Mouse (Mus musculus): Measurements from ENCODE around the gene Anxa6. TPM values are rescaled to one million over a fixed set of nuclear protein-coding genes. Genes with fewer than 3 reads are reported as not detected.
A peak's percentile ranks its signal among the peaks of the same experiment; 100 is the strongest.

Anxa6 gene
- polyA plus RNA-seq, 1 experiment from 2014 or later = 42.3 TPM

GRCm38 (mm10) chr11:54977385-54977937 is 55.8 kb downstream of the Anxa6 start:
- Histone ChIP-seq H3K27ac (ENCODE audit: low read depth, low read length) (no peak overlapping the region), H3K4me1 (ENCODE audit: control insufficient read depth, insufficient read depth, low read length) (no peaks in the 10 kb centered on the region), H3K9ac (replicated peaks; ENCODE audit: low read depth, low read length) (no peak overlapping the region), H3K4me3 (ENCODE audit: low read depth, low read length) (no peak overlapping the region), H3K9me3 (ENCODE audit: control insufficient read depth, low read length) (no peaks in the 10 kb centered on the region), H3K36me3 (ENCODE audit: control insufficient read depth, insufficient read depth, low read length) (no peaks in the 10 kb centered on the region), H3K4me2 (ENCODE audit: low read depth, low read length) (no peak overlapping the region), H3K27me3 (ENCODE audit: control insufficient read depth, insufficient read depth, low read length) (no peaks in the 10 kb centered on the region)
- WGBS = 55% methylated on average over 6 of the region's 6 CpGs
- ATAC-seq (ENCODE audit: low read depth) = no peak

GRCm38 (mm10) chr11:54976351-54976750 is 56.9 kb downstream of the Anxa6 start:
- 100% methylated on average over 2 of the region's 2 CpGs for WGBS
- H3K27me3 ChIP-seq (ENCODE audit: control insufficient read depth, insufficient read depth, low read length) = no peaks in the 10 kb centered on the region
- H3K4me1 ChIP-seq (ENCODE audit: control insufficient read depth, insufficient read depth, low read length) = no peaks in the 10 kb centered on the region
- H3K9ac ChIP-seq (replicated peaks; ENCODE audit: low read depth, low read length) = no peak overlapping the region
- H3K27ac ChIP-seq (ENCODE audit: low read depth, low read length) = no peak overlapping the region
- no peak for ATAC-seq (ENCODE audit: low read depth)
- H3K36me3 ChIP-seq (ENCODE audit: control insufficient read depth, insufficient read depth, low read length) = no peaks in the 10 kb centered on the region
- no peak overlapping the region for H3K4me3 ChIP-seq (ENCODE audit: low read depth, low read length)
- H3K9me3 ChIP-seq (ENCODE audit: control insufficient read depth, low read length) = no peaks in the 10 kb centered on the region
- H3K4me2 ChIP-seq (ENCODE audit: low read depth, low read length) = no peak overlapping the region

GRCm38 (mm10) chr11:54975756-54976155 is 57.5 kb downstream of the Anxa6 start:
- Histone ChIP-seq H3K4me2 (ENCODE audit: low read depth, low read length) (no peak overlapping the region), H3K4me1 (ENCODE audit: control insufficient read depth, insufficient read depth, low read length) (no peaks in the 10 kb centered on the region), H3K9me3 (ENCODE audit: control insufficient read depth, low read length) (no peaks in the 10 kb centered on the region), H3K27ac (ENCODE audit: low read depth, low read length) (no peak overlapping the region), H3K36me3 (ENCODE audit: control insufficient read depth, insufficient read depth, low read length) (no peaks in the 10 kb centered on the region), H3K4me3 (ENCODE audit: low read depth, low read length) (no peak overlapping the region), H3K27me3 (ENCODE audit: control insufficient read depth, insufficient read depth, low read length) (no peaks in the 10 kb centered on the region), H3K9ac (replicated peaks; ENCODE audit: low read depth, low read length) (no peak overlapping the region)
- ATAC-seq (ENCODE audit: low read depth) = no peak
- WGBS = 94% methylated on average over 2 of the region's 2 CpGs

GRCm38 (mm10) chr11:54975340-54975739 is 57.9 kb downstream of the Anxa6 start:
- no peak overlapping the region for H3K9ac ChIP-seq (replicated peaks; ENCODE audit: low read depth, low read length)
- ATAC-seq (ENCODE audit: low read depth) = no peak
- no peak overlapping the region for H3K4me2 ChIP-seq (ENCODE audit: low read depth, low read length)
- no peaks in the 10 kb centered on the region for H3K36me3 ChIP-seq (ENCODE audit: control insufficient read depth, insufficient read depth, low read length)
- no peak overlapping the region for H3K27ac ChIP-seq (ENCODE audit: low read depth, low read length)
- H3K4me1 ChIP-seq (ENCODE audit: control insufficient read depth, insufficient read depth, low read length) = no peaks in the 10 kb centered on the region
- WGBS = 86% methylated on average over 5 of the region's 5 CpGs
- no peak overlapping the region for H3K4me3 ChIP-seq (ENCODE audit: low read depth, low read length)
- H3K9me3 ChIP-seq (ENCODE audit: control insufficient read depth, low read length) = no peaks in the 10 kb centered on the region
- no peaks in the 10 kb centered on the region for H3K27me3 ChIP-seq (ENCODE audit: control insufficient read depth, insufficient read depth, low read length)

GRCm38 (mm10) chr11:54974639-54975038 is 58.6 kb downstream of the Anxa6 start:
- no peaks in the 10 kb centered on the region for H3K27me3 ChIP-seq (ENCODE audit: control insufficient read depth, insufficient read depth, low read length)
- H3K36me3 ChIP-seq (ENCODE audit: control insufficient read depth, insufficient read depth, low read length) = no peaks in the 10 kb centered on the region
- H3K4me1 ChIP-seq (ENCODE audit: control insufficient read depth, insufficient read depth, low read length) = no peaks in the 10 kb centered on the region
- no peaks in the 10 kb centered on the region for H3K9me3 ChIP-seq (ENCODE audit: control insufficient read depth, low read length)
- 90% methylated on average over 4 of the region's 4 CpGs for WGBS
- no peak overlapping the region for H3K4me2 ChIP-seq (ENCODE audit: low read depth, low read length)
- no peak overlapping the region for H3K27ac ChIP-seq (ENCODE audit: low read depth, low read length)
- H3K4me3 ChIP-seq (ENCODE audit: low read depth, low read length) = no peak overlapping the region
- H3K9ac ChIP-seq (replicated peaks; ENCODE audit: low read depth, low read length) = no peak overlapping the region
- ATAC-seq (ENCODE audit: low read depth) = no peak

GRCm38 (mm10) chr11:54973481-54974212 is 59.6 kb downstream of the Anxa6 start:
- Histone ChIP-seq H3K36me3 (ENCODE audit: control insufficient read depth, insufficient read depth, low read length) (no peaks in the 10 kb centered on the region), H3K4me1 (ENCODE audit: control insufficient read depth, insufficient read depth, low read length) (no peaks in the 10 kb centered on the region), H3K4me2 (ENCODE audit: low read depth, low read length) (no peak overlapping the region), H3K27me3 (ENCODE audit: control insufficient read depth, insufficient read depth, low read length) (no peaks in the 10 kb centered on the region), H3K9me3 (ENCODE audit: control insufficient read depth, low read length) (no peaks in the 10 kb centered on the region), H3K4me3 (ENCODE audit: low read depth, low read length) (no peak overlapping the region), H3K9ac (replicated peaks; ENCODE audit: low read depth, low read length) (no peak overlapping the region), H3K27ac (ENCODE audit: low read depth, low read length) (no peak overlapping the region)
- 57% methylated on average over 8 of the region's 8 CpGs for WGBS
- ATAC-seq (ENCODE audit: low read depth) = peak; percentile 54

- no peak for ATAC-seq (ENCODE audit: low read depth)
- Histone ChIP-seq H3K9me3 (ENCODE audit: control insufficient read depth, low read length) (no peaks in the 10 kb centered on the region), H3K27ac (ENCODE audit: low read depth, low read length) (no peak overlapping the region), H3K27me3 (ENCODE audit: control insufficient read depth, insufficient read depth, low read length) (no peaks in the 10 kb centered on the region), H3K4me1 (ENCODE audit: control insufficient read depth, insufficient read depth, low read length) (no peaks in the 10 kb centered on the region), H3K36me3 (ENCODE audit: control insufficient read depth, insufficient read depth, low read length) (no peaks in the 10 kb centered on the region), H3K9ac (replicated peaks; ENCODE audit: low read depth, low read length) (no peak overlapping the region), H3K4me2 (ENCODE audit: low read depth, low read length) (no peak overlapping the region), H3K4me3 (ENCODE audit: low read depth, low read length) (no peak overlapping the region)
- WGBS = 59% methylated on average over 5 of the region's 6 CpGs
Measured at GRCm38 (mm10) chr11:54972789-54973188, 60.5 kb downstream of the Anxa6 start.

- 55% methylated on average over 4 of the region's 4 CpGs for WGBS
Measured at GRCm38 (mm10) chr11:54972049-54972723, 61.1 kb downstream of the Anxa6 start.

GRCm38 (mm10) chr11:54971365-54972048 is 61.7 kb downstream of the Anxa6 start:
- Histone ChIP-seq H3K9me3 (ENCODE audit: control insufficient read depth, low read length) (no peaks in the 10 kb centered on the region), H3K27ac (ENCODE audit: low read depth, low read length) (no peak overlapping the region), H3K4me2 (ENCODE audit: low read depth, low read length) (no peak overlapping the region), H3K9ac (replicated peaks; ENCODE audit: low read depth, low read length) (no peak overlapping the region), H3K4me3 (ENCODE audit: low read depth, low read length) (no peak overlapping the region), H3K4me1 (ENCODE audit: control insufficient read depth, insufficient read depth, low read length) (no peaks in the 10 kb centered on the region), H3K27me3 (ENCODE audit: control insufficient read depth, insufficient read depth, low read length) (no peaks in the 10 kb centered on the region), H3K36me3 (ENCODE audit: control insufficient read depth, insufficient read depth, low read length) (no peaks in the 10 kb centered on the region)
- no peak for ATAC-seq (ENCODE audit: low read depth)
- 78% methylated on average over 8 of the region's 8 CpGs for WGBS

More at GRCm38 (mm10) chr11:54972049-54972723, 61.1 kb downstream of the Anxa6 start:
- no peak overlapping the region for H3K4me2 ChIP-seq (ENCODE audit: low read depth, low read length)
- no peaks in the 10 kb centered on the region for H3K9me3 ChIP-seq (ENCODE audit: control insufficient read depth, low read length)
- H3K27ac ChIP-seq (ENCODE audit: low read depth, low read length) = no peak overlapping the region
- ATAC-seq (ENCODE audit: low read depth) = no peak
- H3K4me3 ChIP-seq (ENCODE audit: low read depth, low read length) = no peak overlapping the region
- no peaks in the 10 kb centered on the region for H3K27me3 ChIP-seq (ENCODE audit: control insufficient read depth, insufficient read depth, low read length)
- H3K4me1 ChIP-seq (ENCODE audit: control insufficient read depth, insufficient read depth, low read length) = no peaks in the 10 kb centered on the region
- no peak overlapping the region for H3K9ac ChIP-seq (replicated peaks; ENCODE audit: low read depth, low read length)
- H3K36me3 ChIP-seq (ENCODE audit: control insufficient read depth, insufficient read depth, low read length) = no peaks in the 10 kb centered on the region
